Mouse (Mus musculus): ENCODE data around the gene Fndc1.

The Fndc1 gene

GRCm38 (mm10) chr17:7826819-7827515 is at the start of gene Fndc1:
Gene Fndc1, minus strand, starts transcription at chr17:7827302.
- Histone ChIP-seq H3K4me3 (replicated peaks; ENCODE audit: low read length) (peak within 1 kb of the TSS; percentile 80), H3K4me1 (replicated peaks; ENCODE audit: low read depth, low read length) (peaks cover 8% of the 10 kb centered on the region), H3K9me3 (ENCODE audit: low read length) (no peaks in the 10 kb centered on the region), H3K27me3 (ENCODE audit: insufficient read depth, low read length) (peaks cover 54% of the 10 kb centered on the region), H3K36me3 (ENCODE audit: insufficient read depth, low read length) (no peaks in the 10 kb centered on the region)
- no peak for TF ChIP-seq CTCF (conservative IDR thresholded peaks at IDR 0.05; ENCODE audit: low read length)
- TF ChIP-seq POU5F1 (IDR thresholded peaks at IDR 0.05; ENCODE audit: borderline replicate concordance, low read length), result no peak
- TF ChIP-seq NANOG (IDR thresholded peaks at IDR 0.05; ENCODE audit: borderline replicate concordance, low read length), result no peak

- Histone ChIP-seq H3K36me3 (ENCODE audit: insufficient read depth, low read length) (no peaks in the 10 kb centered on the region), H3K4me3 (replicated peaks; ENCODE audit: low read length) (no peak overlapping the region), H3K9me3 (ENCODE audit: low read length) (no peaks in the 10 kb centered on the region), H3K4me1 (replicated peaks; ENCODE audit: low read depth, low read length) (peaks cover 19% of the 10 kb centered on the region), H3K27me3 (ENCODE audit: insufficient read depth, low read length) (peaks cover 11% of the 10 kb centered on the region; the same call in 1 of the 2 replicates)
- TF ChIP-seq NANOG (IDR thresholded peaks at IDR 0.05; ENCODE audit: borderline replicate concordance, low read length) (no peak), POU5F1 (IDR thresholded peaks at IDR 0.05; ENCODE audit: borderline replicate concordance, low read length) (no peak), CTCF (conservative IDR thresholded peaks at IDR 0.05; ENCODE audit: low read length) (no peak)
Observed at GRCm38 (mm10) chr17:7876541-7876940, 49.4 kb upstream of the Fndc1 start.

GRCm38 (mm10) chr17:7875941-7876461 is 48.9 kb upstream of the Fndc1 start:
- no peak for TF ChIP-seq NANOG (IDR thresholded peaks at IDR 0.05; ENCODE audit: borderline replicate concordance, low read length)
- TF ChIP-seq CTCF (conservative IDR thresholded peaks at IDR 0.05; ENCODE audit: low read length), result no peak
- no peak for TF ChIP-seq POU5F1 (IDR thresholded peaks at IDR 0.05; ENCODE audit: borderline replicate concordance, low read length)
- peaks cover 13% of the 10 kb centered on the region; the same call in 1 of the 2 replicates for H3K27me3 ChIP-seq (ENCODE audit: insufficient read depth, low read length)
- no peaks in the 10 kb centered on the region for H3K9me3 ChIP-seq (ENCODE audit: low read length)
- no peak overlapping the region for H3K4me3 ChIP-seq (replicated peaks; ENCODE audit: low read length)
- H3K4me1 ChIP-seq (replicated peaks; ENCODE audit: low read depth, low read length), result peaks cover 19% of the 10 kb centered on the region
- H3K36me3 ChIP-seq (ENCODE audit: insufficient read depth, low read length), result no peaks in the 10 kb centered on the region

GRCm38 (mm10) chr17:7874776-7875531 is 47.9 kb upstream of the Fndc1 start:
- H3K4me3 ChIP-seq (replicated peaks; ENCODE audit: low read length), result no peak overlapping the region
- no peaks in the 10 kb centered on the region for H3K36me3 ChIP-seq (ENCODE audit: insufficient read depth, low read length)
- peaks cover 16% of the 10 kb centered on the region; the same call in 1 of the 2 replicates for H3K27me3 ChIP-seq (ENCODE audit: insufficient read depth, low read length)
- H3K4me1 ChIP-seq (replicated peaks; ENCODE audit: low read depth, low read length), result peaks cover 19% of the 10 kb centered on the region
- H3K9me3 ChIP-seq (ENCODE audit: low read length), result no peaks in the 10 kb centered on the region
- TF ChIP-seq NANOG (IDR thresholded peaks at IDR 0.05; ENCODE audit: borderline replicate concordance, low read length) (no peak), CTCF (conservative IDR thresholded peaks at IDR 0.05; ENCODE audit: low read length) (no peak), POU5F1 (IDR thresholded peaks at IDR 0.05; ENCODE audit: borderline replicate concordance, low read length) (no peak)

GRCm38 (mm10) chr17:7873382-7873781 is 46.3 kb upstream of the Fndc1 start:
- TF ChIP-seq CTCF (conservative IDR thresholded peaks at IDR 0.05; ENCODE audit: low read length), result no peak
- TF ChIP-seq POU5F1 (IDR thresholded peaks at IDR 0.05; ENCODE audit: borderline replicate concordance, low read length), result no peak
- TF ChIP-seq NANOG (IDR thresholded peaks at IDR 0.05; ENCODE audit: borderline replicate concordance, low read length), result no peak
- Histone ChIP-seq H3K4me1 (replicated peaks; ENCODE audit: low read depth, low read length) (peaks cover 23% of the 10 kb centered on the region), H3K36me3 (ENCODE audit: insufficient read depth, low read length) (no peaks in the 10 kb centered on the region), H3K27me3 (ENCODE audit: insufficient read depth, low read length) (peaks cover 16% of the 10 kb centered on the region; the same call in 1 of the 2 replicates), H3K9me3 (ENCODE audit: low read length) (no peaks in the 10 kb centered on the region), H3K4me3 (replicated peaks; ENCODE audit: low read length) (peak overlapping the region; percentile 32; the same call in 1 of the 2 replicates)

- Histone ChIP-seq H3K4me1 (replicated peaks; ENCODE audit: low read depth, low read length) (peaks cover 23% of the 10 kb centered on the region), H3K27me3 (ENCODE audit: insufficient read depth, low read length) (peaks cover 11% of the 10 kb centered on the region; the same call in 1 of the 2 replicates), H3K4me3 (replicated peaks; ENCODE audit: low read length) (no peak overlapping the region), H3K36me3 (ENCODE audit: insufficient read depth, low read length) (no peaks in the 10 kb centered on the region), H3K9me3 (ENCODE audit: low read length) (no peaks in the 10 kb centered on the region)
- TF ChIP-seq POU5F1 (IDR thresholded peaks at IDR 0.05; ENCODE audit: borderline replicate concordance, low read length) (no peak), CTCF (conservative IDR thresholded peaks at IDR 0.05; ENCODE audit: low read length) (no peak), NANOG (IDR thresholded peaks at IDR 0.05; ENCODE audit: borderline replicate concordance, low read length) (no peak)
Observed at GRCm38 (mm10) chr17:7871800-7872199, 44.7 kb upstream of the Fndc1 start.

GRCm38 (mm10) chr17:7870862-7871605 is 43.9 kb upstream of the Fndc1 start:
- TF ChIP-seq CTCF (conservative IDR thresholded peaks at IDR 0.05; ENCODE audit: low read length) (no peak), NANOG (IDR thresholded peaks at IDR 0.05; ENCODE audit: borderline replicate concordance, low read length) (no peak), POU5F1 (IDR thresholded peaks at IDR 0.05; ENCODE audit: borderline replicate concordance, low read length) (no peak)
- peaks cover 11% of the 10 kb centered on the region; the same call in 1 of the 2 replicates for H3K27me3 ChIP-seq (ENCODE audit: insufficient read depth, low read length)
- H3K9me3 ChIP-seq (ENCODE audit: low read length), result no peaks in the 10 kb centered on the region
- H3K4me3 ChIP-seq (replicated peaks; ENCODE audit: low read length), result no peak overlapping the region
- H3K4me1 ChIP-seq (replicated peaks; ENCODE audit: low read depth, low read length), result peaks cover 20% of the 10 kb centered on the region
- no peaks in the 10 kb centered on the region for H3K36me3 ChIP-seq (ENCODE audit: insufficient read depth, low read length)
